Mouse (Mus musculus): ENCODE measurements at regions not wholly inside any gene's neighbourhood (a gene's known extent, or its start where the extent isn't known, plus 50 kb on each side); places are given as distances from the start of the nearest gene placed in this dataset.
A peak's percentile ranks its signal among the peaks of the same experiment; 100 is the strongest.

- DNase-seq (ENCODE audit: inconsistent age in 2 of 2, low spot score in 1 of 2) = peak in 1 of 2 experiments; percentile 31
These were observed 387.7 kb downstream of the Wdr11 start for GRCm38 (mm10) chr7:129979337-129979736.

GRCm38 (mm10) chr7:129980501-129980900, 388.8 kb downstream of the Wdr11 start:
- peak; percentile 36 to 78 for DNase-seq (ENCODE audit: inconsistent age in 2 of 2, low spot score in 1 of 2)

- DNase-seq (ENCODE audit: inconsistent age in 2 of 2, low spot score in 1 of 2) = peak in 1 of 2 experiments; percentile 43
These were observed 390.7 kb downstream of the Wdr11 start for GRCm38 (mm10) chr7:129982411-129982810.

GRCm38 (mm10) chr7:129983601-129984120, 392.0 kb downstream of the Wdr11 start:
- no peak for DNase-seq (ENCODE audit: inconsistent age in 2 of 2, low spot score in 1 of 2)

GRCm38 (mm10) chr7:129984367-129984766, 392.7 kb downstream of the Wdr11 start:
- DNase-seq (ENCODE audit: inconsistent age in 2 of 2, low spot score in 1 of 2) = peak in 1 of 2 experiments; percentile 32

- peak in 1 of 2 experiments; percentile 69 for DNase-seq (ENCODE audit: inconsistent age in 2 of 2, low spot score in 1 of 2)
These were observed 395.5 kb downstream of the Wdr11 start for GRCm38 (mm10) chr7:129987119-129987665.

- DNase-seq (ENCODE audit: inconsistent age in 2 of 2, low spot score in 1 of 2) = no peak
These were observed 396.1 kb downstream of the Wdr11 start for GRCm38 (mm10) chr7:129987713-129988112.

GRCm38 (mm10) chr7:129993446-129994223, 402.0 kb downstream of the Wdr11 start:
- no peak for DNase-seq (ENCODE audit: inconsistent age in 2 of 2, low spot score in 1 of 2)

- no peak for DNase-seq (ENCODE audit: inconsistent age in 2 of 2, low spot score in 1 of 2)
These were observed 403.9 kb downstream of the Wdr11 start for GRCm38 (mm10) chr7:129995529-129995928.

- DNase-seq (ENCODE audit: inconsistent age in 2 of 2, low spot score in 1 of 2) = no peak
These were observed 409.4 kb downstream of the Wdr11 start for GRCm38 (mm10) chr7:130001064-130001463.

- DNase-seq (ENCODE audit: inconsistent age in 2 of 2, low spot score in 1 of 2) = no peak
These were observed 410.3 kb downstream of the Wdr11 start for GRCm38 (mm10) chr7:130002002-130002401.

GRCm38 (mm10) chr7:130005406-130005805, 413.7 kb downstream of the Wdr11 start:
- no peak for DNase-seq (ENCODE audit: inconsistent age in 2 of 2, low spot score in 1 of 2)

GRCm38 (mm10) chr7:130007993-130008583, 416.4 kb downstream of the Wdr11 start:
- no peak for DNase-seq (ENCODE audit: inconsistent age in 2 of 2, low spot score in 1 of 2)

- DNase-seq (ENCODE audit: inconsistent age in 2 of 2, low spot score in 1 of 2) = no peak
These were observed 417.1 kb downstream of the Wdr11 start for GRCm38 (mm10) chr7:130008591-130009418.

- DNase-seq (ENCODE audit: inconsistent age in 2 of 2, low spot score in 1 of 2) = no peak
These were observed 420.4 kb downstream of the Wdr11 start for GRCm38 (mm10) chr7:130012067-130012466.

GRCm38 (mm10) chr7:130013109-130013508, 421.4 kb downstream of the Wdr11 start:
- no peak for DNase-seq (ENCODE audit: inconsistent age in 2 of 2, low spot score in 1 of 2)

- no peak for DNase-seq (ENCODE audit: inconsistent age in 2 of 2, low spot score in 1 of 2)
These were observed 422.9 kb downstream of the Wdr11 start for GRCm38 (mm10) chr7:130014609-130015008.

- no peak for DNase-seq (ENCODE audit: inconsistent age in 2 of 2, low spot score in 1 of 2)
These were observed 423.8 kb downstream of the Wdr11 start for GRCm38 (mm10) chr7:130015375-130016014.

- DNase-seq (ENCODE audit: inconsistent age in 2 of 2, low spot score in 1 of 2) = no peak
These were observed 424.6 kb downstream of the Wdr11 start for GRCm38 (mm10) chr7:130016015-130016874.

GRCm38 (mm10) chr7:130018891-130019290, 427.2 kb downstream of the Wdr11 start:
- DNase-seq (ENCODE audit: inconsistent age in 2 of 2, low spot score in 1 of 2) = no peak

Data from adrenal gland, adult (tissue).